Mouse (Mus musculus): ENCODE measurements around the gene Aif1.

DNA sequence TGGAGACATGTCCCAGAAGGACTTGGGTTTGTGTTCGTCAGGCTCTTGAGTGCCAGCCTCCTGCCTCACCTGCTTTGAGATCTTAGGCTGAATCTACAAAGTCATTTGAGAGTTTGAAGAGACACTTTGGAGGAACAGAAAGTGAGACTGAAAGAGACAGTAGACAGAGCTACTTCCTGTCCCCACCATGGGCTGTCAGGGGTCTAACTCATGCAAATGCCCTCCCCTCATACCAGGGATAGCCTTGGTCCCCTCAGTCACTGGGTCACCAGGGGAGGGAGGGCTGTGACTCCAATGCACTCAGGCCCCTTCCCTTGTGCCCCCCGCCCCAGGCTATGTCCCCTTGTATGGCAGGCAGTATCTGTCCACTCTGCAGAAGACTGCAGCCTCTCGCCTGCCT is 2.5 kb downstream of the Aif1 start:
- TF ChIP-seq CTCF (IDR thresholded peaks at IDR 0.05; ENCODE audit: low read depth, low read length) = no peak
- TF ChIP-seq POLR2A (IDR thresholded peaks at IDR 0.05; ENCODE audit: insufficient read depth, low read length) = no peak
- TF ChIP-seq EP300 (IDR thresholded peaks at IDR 0.05; ENCODE audit: insufficient read depth, low read depth, low read length) = no peak
